Mouse (Mus musculus): ENCODE data around the gene Slc4a4. TPM values are rescaled to one million over a fixed set of nuclear protein-coding genes. Genes with fewer than 3 reads are reported as not detected.

Slc4a4 gene
- polyA plus RNA-seq, 2 experiments = 0.50 to 0.57 TPM

DNA sequence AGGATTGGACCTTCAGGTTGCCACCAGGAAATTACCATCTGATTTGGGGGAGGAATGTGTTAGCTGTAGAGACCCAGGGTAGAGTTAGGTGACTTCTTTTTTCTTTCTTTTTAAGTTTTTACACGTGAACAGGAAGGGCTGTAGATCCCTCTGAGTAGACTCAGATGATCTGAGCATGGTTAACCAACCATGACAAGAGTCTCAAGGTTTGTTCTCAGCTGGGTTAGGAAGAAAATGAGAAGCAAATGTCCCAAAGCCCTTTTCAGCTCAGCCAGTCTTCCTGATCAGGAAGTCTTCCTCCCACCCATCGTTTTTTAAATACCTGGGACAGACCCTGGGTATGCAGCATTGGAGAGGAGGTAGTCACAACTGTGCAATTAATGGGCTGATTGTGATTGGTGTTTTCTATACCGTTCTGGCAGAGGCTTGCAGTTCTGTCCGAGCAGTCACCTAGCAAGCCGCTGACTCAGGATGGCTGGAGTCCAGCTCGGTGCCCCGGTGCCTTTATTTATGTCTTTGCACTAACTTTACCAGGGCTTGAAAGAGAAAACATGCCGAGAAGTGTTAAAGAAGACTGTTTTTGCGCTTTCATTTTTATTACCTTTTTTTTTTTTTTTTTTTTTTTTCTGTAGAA lies 236.8 kb downstream of the Slc4a4 start:
- DNase-seq (ENCODE audit: low read depth in 3 of 3, low spot score in 3 of 3) (no peak), ATAC-seq (ENCODE audit: insufficient read depth) (no peak)
- Histone ChIP-seq H3K4me3 (ENCODE audit: insufficient read depth in 1 of 2, low read depth in 2 of 2, low read length in 2 of 2) (no peak overlapping the region), H3K4me2 (ENCODE audit: low read depth) (no peak overlapping the region), H3K27ac (no peak overlapping the region), H3K4me1 (replicated peaks; ENCODE audit: control insufficient read depth in 2 of 2, insufficient read depth in 2 of 2, low read length in 1 of 2) (no peaks in the 10 kb centered on the region), H3K27me3 (ENCODE audit: control insufficient read depth, insufficient read depth, low read length) (no peaks in the 10 kb centered on the region), H3K9ac (replicated peaks) (no peak overlapping the region), H3K36me3 (replicated peaks; ENCODE audit: control insufficient read depth, insufficient read depth, low read depth) (no peaks in the 10 kb centered on the region), H3K9me3 (ENCODE audit: control insufficient read depth, low read length) (no peaks in the 10 kb centered on the region)
- TF ChIP-seq EP300 (IDR thresholded peaks at IDR 0.05; ENCODE audit: low read depth) (no peak), CTCF (IDR thresholded peaks at IDR 0.05; ENCODE audit: low read depth) (no peak)
- 65% methylated on average over 9 of the region's 9 CpGs for WGBS (ENCODE audit: insufficient replicate concordance)

DNA sequence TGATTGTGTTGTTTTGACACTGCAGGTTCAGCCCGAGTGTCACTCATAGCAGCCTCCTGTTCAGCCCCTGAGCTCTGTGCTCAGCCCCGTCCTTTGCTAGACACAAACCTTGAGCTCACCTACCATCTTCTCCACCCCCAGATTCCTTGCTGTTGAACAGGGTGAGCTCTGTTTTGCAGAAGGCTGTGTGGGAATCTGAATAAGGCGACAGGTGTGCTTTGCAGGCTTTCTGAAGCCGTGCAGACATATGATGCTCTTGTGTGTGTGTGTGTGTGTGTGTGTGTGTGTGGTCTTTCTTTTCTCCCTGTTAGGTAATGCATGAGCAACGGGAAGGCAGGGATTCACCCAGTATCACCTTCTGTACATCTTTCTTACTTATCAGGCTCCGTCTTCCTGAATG lies 241.6 kb downstream of the Slc4a4 start:
- DNase-seq (ENCODE audit: low read depth in 3 of 3, low spot score in 3 of 3) = no peak
- Histone ChIP-seq H3K9ac (replicated peaks) (no peak overlapping the region), H3K27ac (no peak overlapping the region), H3K36me3 (replicated peaks; ENCODE audit: control insufficient read depth, insufficient read depth, low read depth) (no peaks in the 10 kb centered on the region), H3K4me2 (ENCODE audit: low read depth) (no peak overlapping the region), H3K9me3 (ENCODE audit: control insufficient read depth, low read length) (no peaks in the 10 kb centered on the region), H3K4me3 (ENCODE audit: insufficient read depth in 1 of 2, low read depth in 2 of 2, low read length in 2 of 2) (no peak overlapping the region), H3K27me3 (ENCODE audit: control insufficient read depth, insufficient read depth, low read length) (no peaks in the 10 kb centered on the region), H3K4me1 (replicated peaks; ENCODE audit: control insufficient read depth in 2 of 2, insufficient read depth in 2 of 2, low read length in 1 of 2) (no peaks in the 10 kb centered on the region)
- WGBS (ENCODE audit: insufficient replicate concordance) = 65% methylated on average over 6 of the region's 6 CpGs
- TF ChIP-seq EP300 (IDR thresholded peaks at IDR 0.05; ENCODE audit: low read depth) (no peak), CTCF (IDR thresholded peaks at IDR 0.05; ENCODE audit: low read depth) (no peak)
- no peak for ATAC-seq (ENCODE audit: insufficient read depth)

DNA sequence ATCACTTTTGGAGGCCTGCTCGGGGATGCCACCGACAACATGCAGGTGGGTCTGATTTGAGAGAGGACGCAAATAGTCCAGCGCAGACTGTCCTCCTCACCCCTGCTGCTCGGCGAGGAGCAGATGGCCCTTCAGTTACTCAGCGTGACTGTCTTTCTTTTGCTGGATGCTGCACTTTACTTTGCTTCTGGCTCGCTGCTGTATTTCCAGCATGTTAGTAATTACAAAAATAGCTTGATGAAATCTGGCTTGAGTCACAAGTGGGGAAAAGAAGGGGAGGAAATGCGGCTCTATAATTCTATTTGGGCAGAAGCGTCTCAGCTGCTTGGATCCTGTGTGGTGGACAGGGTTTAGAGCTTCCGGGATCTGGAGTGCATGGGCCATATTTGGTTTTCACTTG lies 249.2 kb downstream of the Slc4a4 start:
- no peaks in the 10 kb centered on the region for H3K36me3 ChIP-seq (replicated peaks; ENCODE audit: control insufficient read depth, insufficient read depth, low read depth)

DNA sequence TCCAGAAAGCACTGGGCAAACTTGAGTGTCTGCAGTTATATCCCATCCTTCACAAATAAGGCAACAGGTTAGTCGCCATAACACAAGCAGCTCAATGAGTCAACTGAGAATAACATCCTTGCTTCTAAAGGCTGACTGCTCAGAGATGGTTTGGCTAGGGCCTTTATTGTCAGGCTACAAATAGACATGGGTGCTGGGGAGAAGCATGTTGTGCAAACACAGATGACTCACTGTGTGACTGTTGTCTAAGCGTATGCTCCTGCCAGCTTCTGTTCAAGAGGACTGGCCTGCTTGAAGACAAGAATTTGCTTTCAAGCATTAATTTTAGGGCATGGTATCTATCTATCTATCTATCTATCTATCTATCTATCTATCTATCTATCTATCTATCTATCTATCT lies 253.5 kb downstream of the Slc4a4 start:
- Histone ChIP-seq H3K4me3 (ENCODE audit: insufficient read depth in 1 of 2, low read depth in 2 of 2, low read length in 2 of 2) (no peak overlapping the region), H3K9me3 (ENCODE audit: control insufficient read depth, low read length) (no peaks in the 10 kb centered on the region), H3K36me3 (replicated peaks; ENCODE audit: control insufficient read depth, insufficient read depth, low read depth) (no peaks in the 10 kb centered on the region), H3K27me3 (ENCODE audit: control insufficient read depth, insufficient read depth, low read length) (no peaks in the 10 kb centered on the region), H3K4me2 (ENCODE audit: low read depth) (no peak overlapping the region), H3K4me1 (replicated peaks; ENCODE audit: control insufficient read depth in 2 of 2, insufficient read depth in 2 of 2, low read length in 1 of 2) (no peaks in the 10 kb centered on the region), H3K9ac (replicated peaks) (no peak overlapping the region), H3K27ac (no peak overlapping the region)
- no peak for DNase-seq (ENCODE audit: low read depth in 3 of 3, low spot score in 3 of 3)
- 75% methylated on average over 2 of the region's 2 CpGs for WGBS (ENCODE audit: insufficient replicate concordance)
- ATAC-seq (ENCODE audit: insufficient read depth) = no peak
- TF ChIP-seq CTCF (IDR thresholded peaks at IDR 0.05; ENCODE audit: low read depth) (no peak), EP300 (IDR thresholded peaks at IDR 0.05; ENCODE audit: low read depth) (no peak)

More for the DNA sequence above, 249.2 kb downstream of the Slc4a4 start:
- no peaks in the 10 kb centered on the region for H3K27me3 ChIP-seq (ENCODE audit: control insufficient read depth, insufficient read depth, low read length)
- TF ChIP-seq CTCF (IDR thresholded peaks at IDR 0.05; ENCODE audit: low read depth) (no peak), EP300 (IDR thresholded peaks at IDR 0.05; ENCODE audit: low read depth) (no peak)
- no peak overlapping the region for H3K4me3 ChIP-seq (ENCODE audit: insufficient read depth in 1 of 2, low read depth in 2 of 2, low read length in 2 of 2)
- H3K9me3 ChIP-seq (ENCODE audit: control insufficient read depth, low read length) = no peaks in the 10 kb centered on the region
- DNase-seq (ENCODE audit: low read depth in 3 of 3, low spot score in 3 of 3) (no peak), ATAC-seq (ENCODE audit: insufficient read depth) (no peak)
- no peak overlapping the region for H3K9ac ChIP-seq (replicated peaks)
- no peaks in the 10 kb centered on the region for H3K4me1 ChIP-seq (replicated peaks; ENCODE audit: control insufficient read depth in 2 of 2, insufficient read depth in 2 of 2, low read length in 1 of 2)
- H3K27ac ChIP-seq = no peak overlapping the region
- 80% methylated on average over 11 of the region's 11 CpGs for WGBS (ENCODE audit: insufficient replicate concordance)
- H3K4me2 ChIP-seq (ENCODE audit: low read depth) = no peak overlapping the region

DNA sequence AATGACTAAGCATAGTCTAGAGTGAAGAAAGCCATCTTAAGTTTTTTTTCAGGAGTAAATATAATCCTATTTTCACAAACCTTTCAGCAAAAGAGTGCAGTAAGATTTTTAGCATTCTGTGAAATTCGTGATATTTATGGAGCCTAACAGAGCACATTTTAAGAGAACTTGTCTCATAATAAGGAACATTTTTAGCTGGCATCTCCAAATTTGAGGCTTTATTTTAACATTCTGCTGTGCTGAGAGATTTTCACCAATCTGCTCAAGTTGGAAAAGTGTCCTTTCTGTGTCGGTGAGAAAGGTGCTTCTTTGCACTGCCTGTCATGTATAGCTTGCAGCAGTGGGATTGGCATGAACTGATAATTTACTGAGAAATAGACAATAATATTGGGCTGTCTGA lies 255.1 kb downstream of the Slc4a4 start:
- Histone ChIP-seq H3K36me3 (replicated peaks; ENCODE audit: control insufficient read depth, insufficient read depth, low read depth) (no peaks in the 10 kb centered on the region), H3K4me2 (ENCODE audit: low read depth) (no peak overlapping the region), H3K9me3 (ENCODE audit: control insufficient read depth, low read length) (no peaks in the 10 kb centered on the region), H3K27me3 (ENCODE audit: control insufficient read depth, insufficient read depth, low read length) (no peaks in the 10 kb centered on the region), H3K27ac (no peak overlapping the region), H3K9ac (replicated peaks) (no peak overlapping the region), H3K4me1 (replicated peaks; ENCODE audit: control insufficient read depth in 2 of 2, insufficient read depth in 2 of 2, low read length in 1 of 2) (no peaks in the 10 kb centered on the region), H3K4me3 (ENCODE audit: insufficient read depth in 1 of 2, low read depth in 2 of 2, low read length in 2 of 2) (no peak overlapping the region)
- TF ChIP-seq EP300 (IDR thresholded peaks at IDR 0.05; ENCODE audit: low read depth) (no peak), CTCF (IDR thresholded peaks at IDR 0.05; ENCODE audit: low read depth) (no peak)
- ATAC-seq (ENCODE audit: insufficient read depth) (no peak), DNase-seq (ENCODE audit: low read depth in 3 of 3, low spot score in 3 of 3) (no peak)
- 65% methylated on average over 2 of the region's 2 CpGs for WGBS (ENCODE audit: insufficient replicate concordance)
